Mouse (Mus musculus): ENCODE results near the gene Olig3.

Gene Olig3

GRCm38 (mm10) chr10:19356071-19356583 is at the start of gene Olig3:
Gene Olig3 (plus strand): TSS chr10:19356533.
- peak; percentile 43 for DNase-seq (ENCODE audit: low spot score)

DNA sequence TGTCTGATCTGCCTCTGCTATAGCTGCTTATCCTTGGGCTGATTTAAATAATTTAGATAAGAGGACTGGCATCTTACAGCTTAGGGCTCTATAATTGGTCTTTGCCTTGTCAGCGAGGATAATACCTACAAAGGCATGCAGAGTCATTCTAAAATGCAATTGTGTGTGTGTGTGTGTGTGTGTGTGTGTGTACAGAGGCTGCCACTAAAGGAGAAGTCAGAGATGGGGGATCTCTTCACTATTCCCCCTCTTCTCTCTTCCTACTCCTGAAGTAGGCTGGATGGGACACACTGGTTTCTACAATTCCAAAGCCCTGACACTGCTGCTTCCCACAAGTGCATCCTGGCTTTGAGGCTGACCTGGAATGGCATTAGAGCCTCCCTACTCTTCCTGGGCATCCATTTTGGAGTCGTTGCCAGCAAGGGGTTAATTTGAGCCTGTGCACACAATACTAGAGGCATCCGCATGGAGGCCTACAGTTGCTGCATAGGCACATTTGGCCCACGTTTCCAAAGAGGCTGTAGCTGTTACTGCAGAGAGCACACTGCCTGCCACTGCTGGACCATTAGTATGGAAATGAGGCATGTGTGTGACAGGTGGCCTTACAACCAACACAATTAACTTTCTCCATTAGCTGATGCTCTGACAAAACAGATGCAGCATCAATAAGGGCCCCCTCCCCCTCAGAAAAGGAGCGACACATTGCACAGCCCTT is 46.5 kb upstream of the Olig3 start:
- DNase-seq (ENCODE audit: low spot score): peak; percentile 70

DNA sequence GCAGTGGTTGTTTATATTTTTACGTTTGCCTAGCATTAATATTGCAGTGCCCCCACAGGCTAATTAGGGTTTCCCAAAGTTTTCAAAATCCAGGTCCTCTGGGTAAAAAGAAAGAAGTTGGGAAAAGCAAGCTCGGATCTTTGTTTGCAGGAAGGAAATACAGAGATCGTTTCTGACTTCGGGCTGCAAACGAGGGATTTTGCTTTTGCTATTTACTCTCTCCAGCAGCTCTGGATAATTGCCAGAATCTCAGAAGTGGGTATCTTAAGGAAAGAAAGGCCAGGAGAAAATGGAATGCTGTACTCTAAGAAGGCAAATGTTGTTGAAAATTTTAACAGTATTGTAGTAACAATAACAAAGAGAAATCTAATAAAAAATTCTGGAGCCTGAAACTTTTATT is 45.9 kb upstream of the Olig3 start:
- no peak for DNase-seq (ENCODE audit: low spot score)

DNA sequence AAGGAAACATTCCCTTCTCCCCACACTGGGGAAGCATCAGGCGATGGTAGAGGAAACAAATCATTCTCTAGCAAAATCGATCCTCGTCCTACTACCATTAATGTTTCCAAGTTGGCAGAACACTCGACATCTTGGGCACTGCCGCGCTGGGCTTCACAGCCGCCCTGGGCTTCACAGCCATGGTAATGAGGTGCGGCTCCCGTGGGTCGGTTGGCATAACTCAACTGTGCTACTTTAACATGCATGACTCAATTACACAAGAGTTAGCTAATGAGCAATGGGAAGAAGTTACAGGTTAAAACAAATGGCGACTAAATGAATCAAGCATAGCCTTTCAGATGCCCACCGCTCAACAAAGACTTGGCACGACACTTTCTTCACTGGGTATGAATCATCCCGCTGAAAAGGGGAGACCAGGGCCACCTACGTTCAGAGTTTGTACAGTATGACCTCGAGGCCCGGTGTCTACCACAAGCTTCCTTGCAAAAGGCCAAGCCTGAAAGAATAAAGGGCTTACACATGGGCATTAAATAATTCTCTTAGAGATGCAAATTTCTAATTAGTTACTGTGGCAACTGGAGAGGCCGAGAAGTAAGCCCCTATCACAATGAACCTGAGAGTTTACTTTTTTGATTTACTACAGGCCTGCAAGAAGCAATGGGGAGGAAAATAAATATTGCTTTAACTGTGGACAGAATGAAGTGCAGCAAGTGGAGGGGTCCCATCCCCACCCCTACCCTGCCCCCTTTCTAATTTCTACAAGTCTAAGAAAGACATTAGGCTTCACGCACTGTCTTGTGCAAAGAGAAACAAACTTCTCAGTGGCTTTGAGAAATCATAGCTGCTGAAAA is 38.1 kb upstream of the Olig3 start:
- no peak for DNase-seq (ENCODE audit: low spot score)

DNA sequence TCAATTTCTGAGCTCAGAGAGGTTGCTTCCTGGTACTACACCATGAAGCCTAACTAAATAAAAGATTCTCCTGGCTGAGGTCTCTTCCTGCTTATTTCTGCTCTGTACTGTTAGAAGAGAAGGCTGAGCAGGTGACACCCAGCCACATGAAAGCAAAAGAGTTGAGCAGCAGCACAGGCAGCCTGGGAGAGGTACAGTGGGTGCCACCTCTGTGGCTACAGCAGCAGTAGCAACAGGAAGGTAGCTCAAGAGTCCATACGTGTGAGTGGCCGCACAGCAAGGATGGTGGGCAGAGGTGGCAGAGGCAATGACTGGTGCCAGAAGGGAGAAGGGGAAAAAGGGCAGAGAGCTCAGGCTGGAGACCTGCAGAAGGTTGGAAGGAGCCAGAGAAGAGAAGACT is 34.6 kb upstream of the Olig3 start:
- no peak for DNase-seq (ENCODE audit: low spot score)

DNA sequence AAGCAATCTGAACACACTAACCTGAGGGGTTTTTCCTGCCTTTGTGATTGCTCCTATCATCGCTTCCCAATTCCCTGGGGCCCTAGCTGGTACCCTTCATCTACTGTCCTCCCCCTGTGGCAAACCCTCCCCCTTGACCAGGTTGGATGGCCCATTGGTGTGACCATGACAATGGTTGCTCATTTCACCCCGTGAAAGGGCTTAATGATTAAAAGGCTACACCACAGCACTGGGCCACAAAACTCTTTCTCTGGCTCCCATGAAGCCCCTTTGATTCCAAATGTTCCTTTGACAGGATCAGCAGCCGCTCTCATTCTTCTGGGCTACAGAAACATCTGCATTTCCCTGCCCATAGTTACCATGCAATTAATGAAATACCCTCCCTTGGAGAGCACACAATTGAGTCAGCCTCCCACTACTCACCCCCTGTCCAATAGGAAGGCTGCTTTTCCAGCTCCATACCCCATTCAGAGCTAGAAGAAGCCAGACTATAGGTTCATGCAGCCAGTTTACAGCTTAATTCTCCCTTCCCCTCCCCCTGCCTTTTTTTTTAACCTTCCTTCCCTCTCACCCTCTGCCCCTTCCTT is 27.0 kb upstream of the Olig3 start:
- DNase-seq (ENCODE audit: low spot score): peak; percentile 48

GRCm38 (mm10) chr10:19333425-19333824 is 22.9 kb upstream of the Olig3 start:
- no peak for DNase-seq (ENCODE audit: low spot score)

GRCm38 (mm10) chr10:19338695-19339630 is 17.4 kb upstream of the Olig3 start:
- DNase-seq (ENCODE audit: low spot score): no peak

GRCm38 (mm10) chr10:19344039-19344438 is 12.3 kb upstream of the Olig3 start:
- no peak for DNase-seq (ENCODE audit: low spot score)

DNA sequence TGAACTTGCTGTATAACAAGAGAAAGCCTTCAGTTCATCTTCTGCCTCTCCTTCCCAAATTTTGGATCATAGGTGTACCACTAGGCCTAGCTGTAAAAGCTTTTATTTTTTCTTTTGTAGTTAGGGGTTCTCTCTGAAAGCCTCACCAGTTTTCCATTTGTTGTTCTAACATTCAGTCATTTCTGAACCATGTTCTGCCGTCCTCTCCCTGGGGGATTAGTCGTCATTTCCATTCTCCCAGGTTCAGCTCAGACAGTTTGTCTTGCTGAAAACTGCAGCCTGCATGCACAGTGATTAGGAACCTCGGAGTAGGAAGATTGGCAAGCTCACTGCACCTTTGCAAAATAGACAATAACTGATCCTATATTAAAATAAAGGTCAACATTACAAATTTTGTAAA is 7.0 kb upstream of the Olig3 start:
- no peak for DNase-seq (ENCODE audit: low spot score)

DNA sequence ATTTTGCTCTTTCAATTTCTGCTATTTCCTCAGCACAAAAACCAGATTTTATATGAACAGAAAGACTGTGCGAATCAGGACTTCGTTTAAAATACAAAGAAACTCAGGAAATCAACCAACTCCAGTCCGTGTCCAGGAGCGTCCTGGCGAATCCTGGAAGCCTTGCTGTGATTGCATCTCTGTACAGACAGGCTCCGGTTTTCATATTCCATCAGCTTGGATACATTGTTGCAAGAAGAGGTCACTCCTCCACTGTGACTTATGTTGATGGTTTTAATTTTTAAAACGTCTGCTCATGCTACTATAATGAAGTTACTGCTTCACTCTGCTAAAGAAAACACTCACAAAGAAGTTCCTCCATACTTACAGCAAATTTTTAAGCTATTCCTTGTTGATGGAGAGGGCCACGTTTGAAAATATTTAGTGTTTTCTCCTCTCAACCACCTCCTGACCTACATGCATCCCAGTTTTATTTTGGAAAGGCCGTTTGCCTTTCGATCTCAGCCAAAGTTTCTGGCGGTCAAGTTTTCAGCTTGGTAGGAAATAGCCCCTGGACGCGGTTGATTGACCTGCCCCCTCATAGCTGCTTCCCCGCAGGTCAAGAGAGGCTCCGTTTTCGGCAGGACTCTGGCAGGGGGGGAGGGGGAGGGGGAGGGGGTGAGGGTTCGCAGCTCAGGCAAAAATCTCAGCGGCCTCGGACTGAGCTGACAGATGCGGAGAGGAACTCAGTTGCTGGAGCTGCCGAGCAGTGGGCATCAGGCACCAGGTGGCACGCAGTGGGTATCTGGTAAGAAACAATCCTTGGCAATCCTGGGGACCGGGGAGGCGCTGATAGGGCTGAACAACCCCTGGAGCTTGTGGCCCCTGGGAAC is 4.1 kb upstream of the Olig3 start:
- peak; percentile 59 for DNase-seq (ENCODE audit: low spot score)

GRCm38 (mm10) chr10:19352878-19353301 is 3.4 kb upstream of the Olig3 start:
- DNase-seq (ENCODE audit: low spot score): peak; percentile 65

DNA sequence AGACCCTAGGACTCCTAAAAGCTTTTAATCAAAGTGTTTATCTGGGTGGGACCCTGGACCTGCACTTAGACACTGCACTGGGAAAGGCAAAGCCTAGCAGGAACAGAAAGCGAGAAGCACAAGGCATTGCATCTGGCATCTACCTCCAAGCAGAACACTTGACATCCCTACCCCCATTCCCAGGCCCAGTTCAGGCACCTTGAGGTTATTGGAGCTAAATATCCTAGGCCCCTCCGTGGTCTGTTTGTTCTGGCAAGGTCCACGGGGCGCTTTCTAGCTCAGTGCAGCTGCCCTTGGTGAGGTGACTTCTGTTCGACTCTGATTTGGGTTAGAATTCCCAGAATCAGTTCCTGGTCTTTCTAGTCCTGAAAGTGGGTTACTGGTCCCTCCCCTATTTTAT is 2.7 kb upstream of the Olig3 start:
- DNase-seq (ENCODE audit: low spot score): no peak

DNA sequence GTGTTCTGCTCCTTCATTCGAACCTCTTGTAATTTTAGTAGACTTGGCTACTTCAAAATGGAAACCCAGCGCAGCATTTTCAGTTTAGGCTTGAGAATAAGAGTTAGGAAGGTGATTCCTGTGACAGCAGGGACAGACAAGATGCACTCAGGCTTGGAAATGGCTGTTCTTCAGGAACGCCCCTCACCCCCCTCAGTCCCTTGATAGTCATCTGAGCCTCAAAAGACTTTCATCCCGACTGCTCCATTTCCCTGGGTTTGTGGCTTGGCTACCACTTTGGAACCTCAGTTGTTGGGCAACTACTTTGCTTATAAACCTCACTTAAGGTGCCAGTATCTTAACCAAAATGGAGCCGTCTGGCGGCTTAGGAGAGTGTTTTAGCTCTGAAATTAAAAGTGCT is 2.2 kb upstream of the Olig3 start:
- DNase-seq (ENCODE audit: low spot score): no peak

DNA sequence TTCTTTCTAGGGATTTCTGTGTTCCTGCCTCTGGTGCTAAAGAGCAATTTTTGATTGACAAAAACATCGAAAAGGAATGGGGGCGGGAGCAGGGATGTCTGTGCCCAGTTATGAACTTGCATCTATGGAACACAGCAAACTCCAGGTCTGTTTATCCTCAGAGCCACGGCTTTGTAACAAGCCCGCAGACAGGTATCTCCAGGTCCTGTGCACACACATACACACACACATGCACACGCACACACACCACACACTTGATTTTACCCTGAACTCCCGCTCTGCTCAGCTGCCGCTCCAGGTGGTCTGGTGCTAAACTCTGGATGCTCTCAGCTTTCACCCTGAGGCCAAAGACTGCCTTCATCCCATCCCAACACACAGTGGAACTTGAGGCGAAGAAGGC is 1.3 kb upstream of the Olig3 start:
- DNase-seq (ENCODE audit: low spot score): no peak

DNA sequence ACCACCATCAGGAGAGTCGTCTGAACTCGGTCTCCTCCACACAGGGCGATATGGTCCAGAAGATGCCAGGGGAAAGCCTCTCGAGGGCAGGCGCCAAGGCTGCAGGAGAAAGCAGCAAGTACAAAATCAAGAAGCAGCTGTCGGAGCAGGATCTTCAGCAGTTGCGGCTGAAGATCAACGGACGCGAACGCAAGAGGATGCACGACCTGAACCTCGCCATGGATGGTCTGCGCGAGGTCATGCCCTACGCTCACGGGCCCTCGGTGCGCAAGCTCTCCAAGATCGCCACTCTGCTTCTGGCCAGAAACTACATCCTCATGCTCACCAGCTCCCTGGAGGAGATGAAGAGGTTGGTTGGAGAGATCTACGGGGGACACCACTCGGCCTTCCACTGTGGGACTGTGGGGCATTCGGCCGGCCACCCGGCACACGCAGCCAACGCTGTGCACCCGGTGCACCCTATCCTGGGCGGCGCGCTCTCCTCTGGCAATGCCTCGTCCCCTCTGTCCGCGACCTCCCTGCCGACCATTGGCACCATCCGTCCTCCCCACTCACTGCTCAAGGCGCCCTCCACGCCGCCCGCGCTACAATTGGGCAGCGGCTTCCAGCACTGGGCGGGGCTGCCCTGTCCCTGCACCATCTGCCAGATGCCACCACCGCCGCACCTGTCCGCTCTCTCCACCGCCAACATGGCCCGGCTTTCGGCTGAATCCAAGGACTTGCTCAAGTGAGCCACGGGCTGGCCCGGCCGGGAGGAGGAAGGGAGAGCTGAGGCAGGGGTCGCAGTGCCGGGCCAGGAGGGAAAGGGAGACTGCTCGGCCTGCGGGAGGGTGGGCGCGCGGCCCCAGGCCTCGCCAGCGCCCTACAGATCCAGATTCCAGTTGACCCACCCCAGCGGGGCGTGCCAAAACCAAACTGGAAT is 648 bp downstream of the Olig3 start:
- DNase-seq (ENCODE audit: low spot score): peak; percentile 44

DNA sequence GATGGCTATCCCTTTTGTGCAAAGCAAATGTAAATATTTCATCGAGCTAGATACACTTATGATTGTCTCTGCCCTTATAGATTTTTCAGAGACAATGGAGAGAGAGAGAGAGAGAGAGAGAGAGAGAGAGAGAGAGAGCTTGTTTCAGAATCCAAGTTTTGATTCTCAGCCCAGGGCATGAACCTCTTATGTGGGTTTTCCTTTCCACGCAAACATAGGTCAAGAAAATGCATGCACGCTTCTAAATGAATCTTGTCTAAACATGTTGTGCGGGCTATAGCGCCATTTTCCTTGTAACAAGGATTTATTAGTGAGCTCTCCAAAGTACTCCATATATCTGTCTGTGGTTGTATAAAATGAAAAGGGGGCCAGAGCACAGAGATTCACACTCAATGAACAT is 1.5 kb downstream of the Olig3 start:
- DNase-seq (ENCODE audit: low spot score): no peak

GRCm38 (mm10) chr10:19360446-19361300 is 4.3 kb downstream of the Olig3 start:
- DNase-seq (ENCODE audit: low spot score): no peak
